Mouse (Mus musculus) embryo, embryonic 11.5 days (tissue): ENCODE data around the gene Bcl2l1.

ENCODE experiments used
- DNase-seq: peaks from one replicate; pipeline ENCODE4 v3.0.0-alpha.2; 2012; ENCODE audit warnings: low read depth, low spot score

The Bcl2l1 gene

GRCm38 (mm10) chr2:152831019-152831878, at the start of gene Bcl2l1:
Gene Bcl2l1, minus strand, starts transcription at chr2:152831728.
- DNase-seq: peak; percentile 98

- DNase-seq: no peak
Observed at GRCm38 (mm10) chr2:152880898-152881297, 49.4 kb upstream of the Bcl2l1 start.

- no peak for DNase-seq
Observed at GRCm38 (mm10) chr2:152878239-152878638, 46.7 kb upstream of the Bcl2l1 start.

- no peak for DNase-seq
Observed at GRCm38 (mm10) chr2:152863346-152863745, 31.8 kb upstream of the Bcl2l1 start.

- DNase-seq: no peak
Observed at GRCm38 (mm10) chr2:152862638-152863037, 31.1 kb upstream of the Bcl2l1 start.

GRCm38 (mm10) chr2:152861891-152862290, 30.4 kb upstream of the Bcl2l1 start:
- no peak for DNase-seq

- DNase-seq: no peak
Observed at GRCm38 (mm10) chr2:152859501-152859900, 28.0 kb upstream of the Bcl2l1 start.

GRCm38 (mm10) chr2:152848466-152848865, 16.9 kb upstream of the Bcl2l1 start:
- DNase-seq: no peak

GRCm38 (mm10) chr2:152847815-152848302, 16.3 kb upstream of the Bcl2l1 start, which contains the start of gene Tpx2:
Gene Tpx2, plus strand, starts transcription at chr2:152847964.
- peak; percentile 99 for DNase-seq

- no peak for DNase-seq
Observed at GRCm38 (mm10) chr2:152847057-152847814, 15.7 kb upstream of the Bcl2l1 start.

GRCm38 (mm10) chr2:152842741-152843140, 11.2 kb upstream of the Bcl2l1 start:
- DNase-seq: no peak

GRCm38 (mm10) chr2:152839256-152839655, 7.7 kb upstream of the Bcl2l1 start:
- DNase-seq: no peak

GRCm38 (mm10) chr2:152830021-152830921, 1.3 kb downstream of the Bcl2l1 start:
- DNase-seq: peak; percentile 74

- no peak for DNase-seq
Observed at GRCm38 (mm10) chr2:152829367-152829881, 2.1 kb downstream of the Bcl2l1 start.

- DNase-seq: no peak
Observed at GRCm38 (mm10) chr2:152828532-152828931, 3.0 kb downstream of the Bcl2l1 start.

GRCm38 (mm10) chr2:152828011-152828370, 3.5 kb downstream of the Bcl2l1 start:
- DNase-seq: no peak

- DNase-seq: no peak
Observed at GRCm38 (mm10) chr2:152827321-152828010, 4.1 kb downstream of the Bcl2l1 start.

- DNase-seq: no peak
Observed at GRCm38 (mm10) chr2:152826481-152826880, 5.0 kb downstream of the Bcl2l1 start.

- DNase-seq: no peak
Observed at GRCm38 (mm10) chr2:152825713-152826112, 5.8 kb downstream of the Bcl2l1 start.

GRCm38 (mm10) chr2:152825168-152825697, 6.3 kb downstream of the Bcl2l1 start:
- no peak for DNase-seq
